Mouse (Mus musculus): ENCODE results near the gene Extl1. TPM values are rescaled to one million over a fixed set of nuclear protein-coding genes. Genes with fewer than 3 reads are reported as not detected.

Extl1 gene
- polyA plus RNA-seq, 1 experiment: 8.9 TPM

DNA sequence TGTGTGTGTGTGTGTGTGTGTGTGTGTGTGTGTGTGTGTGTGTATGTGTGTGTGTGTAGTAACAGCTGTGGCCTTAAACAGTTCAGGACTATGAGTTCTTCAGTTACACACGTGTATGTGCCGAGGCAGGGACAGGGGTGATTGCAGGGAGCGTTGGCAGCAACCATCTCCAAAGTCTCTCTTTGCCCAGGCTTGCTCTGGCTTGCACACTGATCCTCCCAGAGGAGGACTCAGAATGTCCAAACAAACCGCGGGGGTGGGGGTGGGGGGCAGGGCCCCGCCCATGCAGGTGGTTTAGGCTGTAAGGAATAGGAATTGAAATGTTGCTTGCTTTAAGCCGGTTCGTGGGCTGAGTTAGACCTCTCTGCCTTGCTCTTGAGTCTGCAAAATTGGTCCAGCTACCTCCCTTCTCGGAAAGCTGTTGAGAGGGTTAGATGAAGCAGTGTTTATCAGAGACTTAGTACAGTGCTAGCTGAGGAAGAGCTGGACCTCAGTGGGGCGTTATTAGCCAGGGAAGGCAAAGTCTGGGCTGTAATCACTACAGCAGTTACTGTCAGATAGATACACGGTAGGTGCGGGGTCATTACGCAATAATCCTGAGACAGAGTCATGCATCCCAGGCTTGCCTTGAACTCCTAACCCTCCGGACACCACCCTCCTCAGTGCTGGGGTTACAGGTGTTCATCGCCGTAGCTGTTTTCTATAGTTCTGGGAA is 18.4 kb upstream of the Extl1 start:
- Histone ChIP-seq H3K27me3 (ENCODE audit: control insufficient read depth, insufficient read depth, low read length) (no peaks in the 10 kb centered on the region), H3K4me3 (ENCODE audit: control insufficient read depth, insufficient read depth, low read length) (no peak overlapping the region), H3K4me1 (replicated peaks; ENCODE audit: control insufficient read depth, insufficient read depth, low read length) (peaks cover 30% of the 10 kb centered on the region), H3K36me3 (ENCODE audit: control insufficient read depth, insufficient read depth, low read length) (no peaks in the 10 kb centered on the region), H3K27ac (ENCODE audit: control insufficient read depth, insufficient read depth, low read length) (peak overlapping the region; percentile 4; the same call in 1 of the 2 replicates)
- peak; percentile 28 for DNase-seq
- TF ChIP-seq POLR2A (IDR thresholded peaks at IDR 0.05; ENCODE audit: control insufficient read depth, extremely low read depth, insufficient read depth, low read length, poor library complexity): no peak
- TF ChIP-seq CTCF (IDR thresholded peaks at IDR 0.05; ENCODE audit: borderline replicate concordance, control insufficient read depth, extremely low read depth, insufficient read depth, low read length, poor library complexity): no peak
- 24% methylated on average over 16 of the region's 16 CpGs for WGBS

DNA sequence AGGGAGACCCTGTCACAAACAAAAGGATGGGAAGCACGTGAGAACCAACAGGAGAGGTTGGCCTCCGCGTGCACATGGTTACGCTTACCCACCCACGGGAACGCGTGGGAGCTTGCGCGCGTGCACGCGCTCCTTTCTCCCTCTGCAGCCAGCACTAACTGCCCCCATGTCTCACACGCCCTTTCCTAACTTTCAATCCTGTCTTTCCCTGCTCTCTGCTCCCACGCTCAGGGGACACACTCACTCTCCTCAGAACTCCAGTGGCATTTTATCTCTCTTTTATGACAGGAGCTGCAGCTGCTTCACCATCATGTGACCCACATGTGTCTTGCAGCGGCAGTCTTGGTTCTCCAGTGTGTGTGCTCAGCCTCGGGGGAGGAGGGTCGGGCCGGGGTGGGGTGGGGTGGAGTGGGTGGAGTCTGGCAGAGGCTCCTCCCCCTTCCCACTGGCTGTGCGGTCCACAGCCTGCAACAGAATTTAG is 17.6 kb upstream of the Extl1 start:
- H3K27ac ChIP-seq (ENCODE audit: control insufficient read depth, insufficient read depth, low read length): 0 out of 2 replicates have a peak overlapping the region, but pooled peaks have one; percentile 39
- WGBS: 6% methylated on average over 19 of the region's 19 CpGs
- H3K36me3 ChIP-seq (ENCODE audit: control insufficient read depth, insufficient read depth, low read length): no peaks in the 10 kb centered on the region
- peak overlapping the region; percentile 29 for H3K4me3 ChIP-seq (ENCODE audit: control insufficient read depth, insufficient read depth, low read length)
- TF ChIP-seq CTCF (IDR thresholded peaks at IDR 0.05; ENCODE audit: borderline replicate concordance, control insufficient read depth, extremely low read depth, insufficient read depth, low read length, poor library complexity) (no peak), POLR2A (IDR thresholded peaks at IDR 0.05; ENCODE audit: control insufficient read depth, extremely low read depth, insufficient read depth, low read length, poor library complexity) (0 out of 2 replicates have a peak, but pooled peaks have one; percentile 37)
- peaks cover 34% of the 10 kb centered on the region for H3K4me1 ChIP-seq (replicated peaks; ENCODE audit: control insufficient read depth, insufficient read depth, low read length)
- peak; percentile 75 for DNase-seq
- no peaks in the 10 kb centered on the region for H3K27me3 ChIP-seq (ENCODE audit: control insufficient read depth, insufficient read depth, low read length)

DNA sequence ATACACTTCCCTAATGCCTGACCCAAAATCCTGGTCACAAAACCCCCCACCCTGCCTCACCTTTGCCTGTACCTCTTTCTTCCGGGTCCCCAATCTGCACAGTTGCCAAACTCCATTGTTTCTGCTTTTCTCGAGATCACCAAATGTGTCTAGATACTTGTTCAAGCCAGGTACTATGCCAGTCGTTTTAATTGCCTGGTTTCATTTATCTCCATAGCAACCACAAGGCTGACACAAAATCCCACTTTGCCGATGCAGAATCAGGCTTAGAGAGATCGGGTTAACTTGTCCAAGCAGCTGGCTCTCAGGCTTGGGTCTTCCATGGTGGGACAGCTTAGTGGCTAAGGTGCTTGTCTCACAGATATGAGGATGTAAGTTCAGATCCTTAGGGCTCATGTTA is 16.6 kb upstream of the Extl1 start:
- Histone ChIP-seq H3K4me3 (ENCODE audit: control insufficient read depth, insufficient read depth, low read length) (no peak overlapping the region), H3K27ac (ENCODE audit: control insufficient read depth, insufficient read depth, low read length) (no peak overlapping the region), H3K27me3 (ENCODE audit: control insufficient read depth, insufficient read depth, low read length) (no peaks in the 10 kb centered on the region), H3K36me3 (ENCODE audit: control insufficient read depth, insufficient read depth, low read length) (no peaks in the 10 kb centered on the region), H3K4me1 (replicated peaks; ENCODE audit: control insufficient read depth, insufficient read depth, low read length) (peaks cover 37% of the 10 kb centered on the region)
- WGBS: 67% methylated on average over 5 of the region's 5 CpGs
- TF ChIP-seq POLR2A (IDR thresholded peaks at IDR 0.05; ENCODE audit: control insufficient read depth, extremely low read depth, insufficient read depth, low read length, poor library complexity) (no peak), CTCF (IDR thresholded peaks at IDR 0.05; ENCODE audit: borderline replicate concordance, control insufficient read depth, extremely low read depth, insufficient read depth, low read length, poor library complexity) (no peak)
- no peak for DNase-seq

DNA sequence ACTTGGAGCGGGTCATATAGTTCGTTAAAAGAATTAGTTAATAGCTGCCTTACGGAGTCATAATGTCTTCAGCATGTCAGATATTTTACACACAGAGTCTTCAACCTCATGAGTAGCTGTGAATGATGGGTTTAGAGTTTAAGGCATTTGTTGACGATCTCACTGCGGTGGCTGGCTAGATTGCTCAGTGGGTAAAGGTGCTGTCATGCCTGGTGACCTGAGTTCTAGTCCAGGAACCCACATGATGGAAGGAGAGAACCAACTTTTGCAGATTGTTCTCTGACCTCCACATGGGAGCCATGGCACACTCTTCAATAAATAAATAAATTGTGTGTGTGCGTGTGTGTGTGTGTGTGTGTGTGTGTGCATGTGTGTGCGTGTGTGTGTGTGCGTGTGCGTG is 14.1 kb upstream of the Extl1 start:
- DNase-seq: no peak
- TF ChIP-seq CTCF (IDR thresholded peaks at IDR 0.05; ENCODE audit: borderline replicate concordance, control insufficient read depth, extremely low read depth, insufficient read depth, low read length, poor library complexity): no peak
- TF ChIP-seq POLR2A (IDR thresholded peaks at IDR 0.05; ENCODE audit: control insufficient read depth, extremely low read depth, insufficient read depth, low read length, poor library complexity): no peak
- 93% methylated on average over 9 of the region's 9 CpGs for WGBS
- Histone ChIP-seq H3K27ac (ENCODE audit: control insufficient read depth, insufficient read depth, low read length) (no peak overlapping the region), H3K4me1 (replicated peaks; ENCODE audit: control insufficient read depth, insufficient read depth, low read length) (peaks cover 26% of the 10 kb centered on the region), H3K4me3 (ENCODE audit: control insufficient read depth, insufficient read depth, low read length) (no peak overlapping the region), H3K27me3 (ENCODE audit: control insufficient read depth, insufficient read depth, low read length) (no peaks in the 10 kb centered on the region), H3K36me3 (ENCODE audit: control insufficient read depth, insufficient read depth, low read length) (no peaks in the 10 kb centered on the region)

DNA sequence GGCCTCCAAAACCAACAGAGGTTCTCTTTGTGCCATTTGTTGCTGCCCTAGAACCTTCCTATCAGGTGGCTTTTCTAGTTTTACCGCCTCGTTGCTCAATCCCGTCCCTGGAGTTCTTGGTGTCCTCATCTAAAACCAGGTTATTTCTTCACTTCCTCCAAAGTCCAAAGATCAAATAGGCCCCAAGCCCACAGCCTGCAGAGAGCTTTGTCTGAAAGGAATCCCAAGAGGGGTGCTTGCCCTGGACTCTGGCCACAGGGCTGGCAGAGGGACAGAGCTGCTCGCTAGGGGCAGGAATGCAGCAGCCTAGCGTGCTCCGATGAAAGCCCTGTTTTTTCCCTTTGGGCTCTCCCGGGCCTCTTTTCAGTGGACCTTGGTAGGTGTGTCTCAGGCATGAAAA is 13.5 kb upstream of the Extl1 start:
- Histone ChIP-seq H3K27me3 (ENCODE audit: control insufficient read depth, insufficient read depth, low read length) (no peaks in the 10 kb centered on the region), H3K36me3 (ENCODE audit: control insufficient read depth, insufficient read depth, low read length) (no peaks in the 10 kb centered on the region), H3K4me3 (ENCODE audit: control insufficient read depth, insufficient read depth, low read length) (no peak overlapping the region), H3K27ac (ENCODE audit: control insufficient read depth, insufficient read depth, low read length) (no peak overlapping the region), H3K4me1 (replicated peaks; ENCODE audit: control insufficient read depth, insufficient read depth, low read length) (peaks cover 25% of the 10 kb centered on the region)
- no peak for TF ChIP-seq CTCF (IDR thresholded peaks at IDR 0.05; ENCODE audit: borderline replicate concordance, control insufficient read depth, extremely low read depth, insufficient read depth, low read length, poor library complexity)
- no peak for TF ChIP-seq POLR2A (IDR thresholded peaks at IDR 0.05; ENCODE audit: control insufficient read depth, extremely low read depth, insufficient read depth, low read length, poor library complexity)
- DNase-seq: no peak
- 50% methylated on average over 7 of the region's 7 CpGs for WGBS

DNA sequence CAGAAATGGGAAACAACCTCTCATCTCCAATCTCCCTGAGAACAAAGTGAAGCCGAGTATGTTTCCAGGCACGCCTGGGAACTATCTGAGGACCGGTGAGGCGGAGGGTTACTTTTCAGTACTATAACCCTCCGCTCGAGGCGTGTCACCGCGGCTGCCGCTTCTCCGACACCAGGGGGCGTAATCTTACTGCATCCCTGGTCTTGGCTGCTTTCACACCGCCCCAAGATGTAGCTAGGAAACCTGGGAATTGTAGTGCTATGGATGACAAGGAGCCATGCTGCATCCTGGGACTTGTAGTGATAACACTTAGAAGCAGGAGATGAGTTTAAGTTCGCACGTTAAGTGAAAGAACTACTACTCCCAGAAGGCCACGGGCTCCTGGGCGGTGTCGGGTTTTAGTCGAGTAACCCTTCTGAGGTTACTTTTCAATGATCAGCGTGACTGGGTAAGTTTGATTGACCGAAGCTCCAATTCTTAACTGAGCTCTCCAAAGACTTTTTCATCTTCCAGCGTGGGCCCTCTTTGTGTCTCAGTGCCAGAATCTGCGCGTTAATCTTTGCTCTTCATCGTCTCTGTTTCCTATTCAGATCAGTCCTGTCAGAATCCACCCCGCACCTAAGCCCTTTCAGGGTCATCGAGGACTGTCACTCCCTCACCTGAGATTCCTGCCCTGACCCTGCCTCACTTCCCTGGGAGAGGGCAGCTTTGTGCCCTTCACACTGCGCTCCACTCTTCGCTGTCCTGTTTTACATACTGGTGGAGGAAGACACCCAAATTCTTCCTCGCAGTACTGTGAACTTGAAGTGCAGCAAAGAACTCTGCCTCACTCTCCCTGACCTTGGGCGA is 12.6 kb upstream of the Extl1 start, which contains the start of gene Pafah2:
Pafah2 (plus strand) TSS at position 344 of the 849 bp plus-strand sequence.
- peak; percentile 92 for DNase-seq
- Histone ChIP-seq H3K27me3 (ENCODE audit: control insufficient read depth, insufficient read depth, low read length) (no peaks in the 10 kb centered on the region), H3K27ac (ENCODE audit: control insufficient read depth, insufficient read depth, low read length) (no peak within 1 kb of the TSS), H3K36me3 (ENCODE audit: control insufficient read depth, insufficient read depth, low read length) (no peaks in the 10 kb centered on the region), H3K4me3 (ENCODE audit: control insufficient read depth, insufficient read depth, low read length) (peak within 1 kb of the TSS; percentile 41), H3K4me1 (replicated peaks; ENCODE audit: control insufficient read depth, insufficient read depth, low read length) (peaks cover 19% of the 10 kb centered on the region)
- 2% methylated on average over 31 of the region's 31 CpGs for WGBS
- TF ChIP-seq CTCF (IDR thresholded peaks at IDR 0.05; ENCODE audit: borderline replicate concordance, control insufficient read depth, extremely low read depth, insufficient read depth, low read length, poor library complexity) (peak; percentile 91), POLR2A (IDR thresholded peaks at IDR 0.05; ENCODE audit: control insufficient read depth, extremely low read depth, insufficient read depth, low read length, poor library complexity) (no peak)
